ENCODE assay signal across 9 mouse cellular contexts in genomic region chr8:120230715-120231614, GRCm38 (mm10). TPM values are rescaled to one million over a fixed set of nuclear protein-coding genes. Genes with fewer than 3 reads are reported as not detected.
DNase-seq lines count a peak whose midpoint lies in the region; ATAC-seq and TF ChIP-seq lines count a peak whose summit lies in the region.
"Had no signal": no experiment of that assay in that cellular context is flagged by ENCODE, and none has a peak within 500 bp of the region (broad histone marks: within the 10 kb centered on the region; RNA-seq: fewer than 3 reads in every experiment).

No protein-coding gene starts in this region.

- H3K9me3 ChIP-seq in liver, embryonic 11.5 days (ENCODE audit: control insufficient read depth, low read length), result no peaks in the 10 kb centered on the region
- no peaks in the 10 kb centered on the region for H3K9me3 ChIP-seq in heart, embryonic 13.5 days
- H3K9me3 ChIP-seq in midbrain, postnatal 0 days (ENCODE audit: low read length), result no peaks in the 10 kb centered on the region

- 0 out of 2 replicates have a peak, but pooled peaks cover 2% of the 10 kb centered on the region for H3K36me3 ChIP-seq in liver, embryonic 11.5 days (ENCODE audit: control insufficient read depth, insufficient read depth, low read length)
- H3K36me3 ChIP-seq in heart, embryonic 13.5 days, result peaks cover 4% of the 10 kb centered on the region; the same call in 1 of the 2 replicates
- H3K36me3 ChIP-seq in midbrain, postnatal 0 days (ENCODE audit: insufficient read depth, low read length), result no peaks in the 10 kb centered on the region

- 32% methylated on average over 18 of the region's 18 CpGs for WGBS in liver, embryonic 11.5 days
- WGBS in heart, embryonic 13.5 days, result 49% methylated on average over 18 of the region's 18 CpGs
- 44% methylated on average over 18 of the region's 18 CpGs for WGBS in midbrain, postnatal 0 days

- H3K4me3 ChIP-seq in liver, embryonic 11.5 days (ENCODE audit: low read depth, low read length), result peak overlapping the region; percentile 58
- peak overlapping the region; percentile 69 for H3K4me3 ChIP-seq in heart, embryonic 13.5 days
- peak overlapping the region; percentile 61 for H3K4me3 ChIP-seq in midbrain, postnatal 0 days (ENCODE audit: low read depth, low read length)

- no peak overlapping the region for H3K27ac ChIP-seq in liver, embryonic 11.5 days (ENCODE audit: low read depth, low read length)
- H3K27ac ChIP-seq in heart, embryonic 13.5 days (replicated peaks), result no peak overlapping the region
- no peak overlapping the region for H3K27ac ChIP-seq in midbrain, postnatal 0 days (ENCODE audit: low read depth, low read length)

- H3K9ac ChIP-seq in liver, embryonic 11.5 days (ENCODE audit: low read depth, low read length), result peak overlapping the region; percentile 10; the same call in 1 of the 2 replicates
- peak overlapping the region; percentile 85 for H3K9ac ChIP-seq in heart, embryonic 13.5 days
- peak overlapping the region; percentile 75 for H3K9ac ChIP-seq in midbrain, postnatal 0 days (replicated peaks; ENCODE audit: low read length, poor library complexity, severe bottlenecking)

- peaks cover 45% of the 10 kb centered on the region for H3K4me1 ChIP-seq in liver, embryonic 11.5 days (replicated peaks; ENCODE audit: control insufficient read depth, insufficient read depth, low read length)
- H3K4me1 ChIP-seq in heart, embryonic 13.5 days, result peaks cover 83% of the 10 kb centered on the region
- H3K4me1 ChIP-seq in midbrain, postnatal 0 days (ENCODE audit: insufficient read depth, low read length), result peaks cover 32% of the 10 kb centered on the region

- no peak for DNase-seq in liver, embryonic 11.5 days (ENCODE audit: low spot score)
- DNase-seq in liver, result no peak
- peak; percentile 61 for DNase-seq in kidney, postnatal 10 days
- no peak for DNase-seq in midbrain, postnatal 0 days (ENCODE audit: low spot score)
- DNase-seq in cerebellum, postnatal 4 days (ENCODE audit: low spot score in 2 of 2), result no peak
- DNase-seq in thymus, postnatal 4 days, result no peak
- no peak for DNase-seq in B cell, adult 2 months

- H3K4me2 ChIP-seq in liver, embryonic 11.5 days, result peak overlapping the region; percentile 81
- H3K4me2 ChIP-seq in heart, embryonic 13.5 days, result peak overlapping the region; percentile 80
- H3K4me2 ChIP-seq in midbrain, postnatal 0 days (ENCODE audit: low read depth, low read length, poor library complexity, severe bottlenecking), result peak overlapping the region; percentile 89

- TF ChIP-seq CTCF in midbrain, postnatal 0 days (IDR thresholded peaks at IDR 0.05), result no peak

- no peak for ATAC-seq in liver, embryonic 11.5 days (replicated peaks; ENCODE audit: low FRiP score)
- no peak for ATAC-seq in heart, embryonic 13.5 days (ENCODE audit: extremely low read depth, insufficient number of reproducible peaks, low FRiP score, low TSS enrichment)
- ATAC-seq in midbrain, postnatal 0 days (ENCODE audit: low FRiP score), result no peak

- H3K27me3 ChIP-seq in liver, embryonic 11.5 days (replicated peaks; ENCODE audit: control insufficient read depth, insufficient read depth, low read length), result peaks cover 57% of the 10 kb centered on the region
- H3K27me3 ChIP-seq in heart, embryonic 13.5 days (replicated peaks), result peaks cover 42% of the 10 kb centered on the region
- peaks cover 9% of the 10 kb centered on the region for H3K27me3 ChIP-seq in midbrain, postnatal 0 days (ENCODE audit: insufficient read depth, low read length)

RNA-seq across cellular contexts. Expression of gene Gse1, which starts 2.7 kb away (rescaled TPM):
- 23.1 and 25.3 TPM in 2 replicates for polyA plus RNA-seq in liver, embryonic 11.5 days (2014; fragmentation: Nextera tagmentation; extraction: Ambion mirVana)
- polyA plus RNA-seq in heart, embryonic 13.5 days (2015; fragmentation: Nextera tagmentation; extraction: Ambion mirVana), result 8.5 and 8.6 TPM in 2 replicates
- 47.3 and 51.3 TPM in 2 replicates for total RNA-seq in midbrain, postnatal 0 days (2014; rRNA removed)
- polyA plus RNA-seq in midbrain, postnatal 0 days (2015; fragmentation: Nextera tagmentation; extraction: Ambion mirVana), result 9.9 and 12.4 TPM in 2 replicates

RNA-seq across cellular contexts. Expression of gene Fam92b, which starts 53.7 kb away (rescaled TPM):
- 0.27 TPM in 1 of 2 replicates, not detected in the other for polyA plus RNA-seq in liver, embryonic 11.5 days (2014; fragmentation: Nextera tagmentation; extraction: Ambion mirVana)
- polyA plus RNA-seq in heart, embryonic 13.5 days (2015; fragmentation: Nextera tagmentation; extraction: Ambion mirVana), result not detected in 2 replicates
- 1.0 and 2.0 TPM in 2 replicates for total RNA-seq in midbrain, postnatal 0 days (2014; rRNA removed)
- polyA plus RNA-seq in midbrain, postnatal 0 days (2015; fragmentation: Nextera tagmentation; extraction: Ambion mirVana), result 1.7 and 2.4 TPM in 2 replicates
- total RNA-seq: heart, postnatal 36 days had no signal

Comparison
In these comparisons a context has a peak if more than half of its experiments do, and no peak if none do; other contexts are left out.
1. H3K9ac ChIP-seq: peak in every context shown above with its lines; median percentile 85 in heart, embryonic 13.5 days; 75 in midbrain, postnatal 0 days; 10 in liver, embryonic 11.5 days.